Mouse (Mus musculus) embryonic facial prominence, embryonic 10.5 days (tissue): ENCODE results near the gene Ppp1r12c. TPM values are rescaled to one million over a fixed set of nuclear protein-coding genes. Genes with fewer than 3 reads are reported as not detected.

Experiments
- DNase-seq: peaks from one replicate; pipeline ENCODE4 v3.0.0-alpha.2; 2017; ENCODE audit warnings: low spot score
- H3K27ac ChIP-seq: fragments of 300-500 bp; sonication (generic); replicated peaks from 2 replicates; pipeline ENCODE4 v1.5.1; 2016; ENCODE audit warnings: mild to moderate bottlenecking
- H3K27me3 ChIP-seq: fragments of 300-500 bp; sonication (generic); replicated peaks from 2 replicates; pipeline ENCODE4 v1.6.1; 2016; ENCODE audit warnings: low read depth, mild to moderate bottlenecking; ENCODE audit not compliant: poor library complexity, severe bottlenecking
- H3K36me3 ChIP-seq: fragments of 300-500 bp; sonication (generic); replicated peaks from 2 replicates; pipeline ENCODE4 v1.6.1; 2016; ENCODE audit warnings: mild to moderate bottlenecking, moderate library complexity
- H3K4me1 ChIP-seq: fragments of 300-500 bp; sonication (generic); 2 replicates; pipeline ENCODE4 v1.6.1; 2016
- H3K4me3 ChIP-seq: fragments of 300-500 bp; sonication (generic); 2 replicates; pipeline ENCODE4 v1.5.1; 2016; ENCODE audit warnings: mild to moderate bottlenecking, moderate library complexity
- H3K9me3 ChIP-seq: fragments of 300-500 bp; sonication (generic); 2 replicates; pipeline ENCODE4 v1.6.1; 2016; ENCODE audit warnings: mild to moderate bottlenecking
- WGBS: fragments of 180-500 bp; shearing (Covaris S2); methylation state at CpG from one replicate; pipeline ENCODE4 v1.1.7; 2016; 5-methylcytosine and 5-hydroxymethylcytosine counted together
- microRNA-seq: library from miRNA; unstranded; fragments of <30 nt; microRNA quantifications from one replicate; pipeline ENCODE4, GENCODE M21; 2017
- polyA plus RNA-seq: library from polyadenylated mRNA; unstranded; fragments of >200 nt; fragmentation: Nextera tagmentation; extraction: Ambion mirVana; gene quantifications from 2 replicates; pipeline ENCODE4 v1.2.1, GENCODE M21; 2016

The Ppp1r12c gene
- polyA plus RNA-seq, 1 experiment from 2014 or later = 40.5 TPM

DNA sequence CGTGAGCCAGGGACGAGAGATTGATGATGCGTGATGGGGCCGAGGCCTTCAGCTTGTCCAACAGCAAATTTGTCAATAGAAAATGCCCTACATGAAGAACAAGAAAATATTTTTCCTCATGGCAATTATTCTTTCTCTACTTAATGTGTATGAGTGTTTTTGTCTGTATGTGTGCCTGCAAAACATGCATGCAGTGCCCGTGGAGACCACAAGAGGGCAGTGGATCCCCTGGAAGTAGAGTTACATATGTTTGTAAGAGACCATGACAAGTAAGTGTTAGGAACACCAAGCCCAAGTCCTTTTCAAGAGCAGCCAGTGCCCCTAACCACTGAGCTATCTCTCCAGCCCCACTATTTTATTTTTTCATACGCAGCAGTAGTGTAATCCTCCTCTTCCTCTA lies 69.9 kb downstream of the Ppp1r12c start:
- DNase-seq = peak; percentile 75
- no peak overlapping the region for H3K4me3 ChIP-seq
- no peaks in the 10 kb centered on the region for H3K9me3 ChIP-seq
- no peak overlapping the region for H3K27ac ChIP-seq
- H3K27me3 ChIP-seq = no peaks in the 10 kb centered on the region
- WGBS = 81% methylated on average over 6 of the region's 6 CpGs
- peaks cover 98% of the 10 kb centered on the region for H3K36me3 ChIP-seq
- H3K4me1 ChIP-seq = no peaks in the 10 kb centered on the region

Small RNA genes lying within 50 kb of the gene (microRNA-seq; reads per million reads assigned to microRNA genes)
- not detected for gene Gm24605

Other genes with a start within 250 kb of the Ppp1r12c start
- gene Ncr1, start 164.0 kb downstream of the Ppp1r12c start, polyA plus RNA-seq = not detected in 2 replicates
- gene Gp6, start 103.9 kb downstream of the Ppp1r12c start, polyA plus RNA-seq = 0.24 and 0.31 TPM in 2 replicates
- gene Rdh13, start 56.0 kb downstream of the Ppp1r12c start, polyA plus RNA-seq = 35.5 and 36.9 TPM in 2 replicates
- gene Eps8l1, start 41.0 kb downstream of the Ppp1r12c start, polyA plus RNA-seq = 4.8 and 5.3 TPM in 2 replicates
- gene Tnnt1, start 14.7 kb upstream of the Ppp1r12c start, polyA plus RNA-seq = 8.3 and 10.4 TPM in 2 replicates
- gene Tnni3, start 22.5 kb upstream of the Ppp1r12c start, polyA plus RNA-seq = 2.7 and 3.6 TPM in 2 replicates
- 1.9 and 3.0 TPM in 2 replicates for gene Dnaaf3, start 30.8 kb upstream of the Ppp1r12c start, polyA plus RNA-seq
- gene Syt5, start 45.9 kb upstream of the Ppp1r12c start, polyA plus RNA-seq = 4.3 and 5.6 TPM in 2 replicates
- not detected in 2 replicates for gene Ptprh, start 102.4 kb upstream of the Ppp1r12c start, polyA plus RNA-seq
- gene Tmem86b, start 129.7 kb upstream of the Ppp1r12c start, polyA plus RNA-seq = 1.9 and 2.1 TPM in 2 replicates
- 9.3 and 11.0 TPM in 2 replicates for gene Ppp6r1, start 157.3 kb upstream of the Ppp1r12c start, polyA plus RNA-seq
- 131 and 136 TPM in 2 replicates for gene Hspbp1, start 183.4 kb upstream of the Ppp1r12c start, polyA plus RNA-seq
- 2.0 and 2.2 TPM in 2 replicates for gene Brsk1, start 188.9 kb upstream of the Ppp1r12c start, polyA plus RNA-seq
- 0.14 and 0.20 TPM in 2 replicates for gene Tmem150b, start 223.6 kb upstream of the Ppp1r12c start, polyA plus RNA-seq
- gene Kmt5c, start 238.4 kb upstream of the Ppp1r12c start, polyA plus RNA-seq = 102 and 103 TPM in 2 replicates